Mouse (Mus musculus): ENCODE data around the gene Adtrp.

Gene Adtrp

DNA sequence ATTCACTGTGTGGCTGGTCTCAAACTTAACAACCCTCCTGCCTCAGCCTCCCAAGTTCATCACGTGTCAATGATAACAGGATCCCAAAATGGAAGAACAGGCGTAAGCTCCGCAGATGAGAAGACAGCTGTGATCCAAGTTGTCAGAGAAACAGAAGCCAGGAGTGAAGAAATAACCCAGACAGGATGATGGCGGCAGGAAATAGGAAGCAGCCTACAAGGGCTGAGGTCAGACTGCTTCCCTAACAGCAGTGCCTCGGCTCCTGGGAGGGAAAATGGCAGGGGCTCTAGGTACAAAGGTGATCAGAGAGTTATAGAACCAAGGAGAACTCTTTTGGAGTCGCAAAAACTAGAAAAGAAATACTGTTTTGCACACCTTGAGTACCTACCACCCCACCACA lies 54.6 kb downstream of the Adtrp start:
- in situ Hi-C loops (cut with MboI; ENCODE audit: low pct_unique_long_range_greater_than_20kb in 1 of 2, low sequenced_read_pairs in 2 of 2, unreplicated experiment in 1 of 2) = no loop called here

DNA sequence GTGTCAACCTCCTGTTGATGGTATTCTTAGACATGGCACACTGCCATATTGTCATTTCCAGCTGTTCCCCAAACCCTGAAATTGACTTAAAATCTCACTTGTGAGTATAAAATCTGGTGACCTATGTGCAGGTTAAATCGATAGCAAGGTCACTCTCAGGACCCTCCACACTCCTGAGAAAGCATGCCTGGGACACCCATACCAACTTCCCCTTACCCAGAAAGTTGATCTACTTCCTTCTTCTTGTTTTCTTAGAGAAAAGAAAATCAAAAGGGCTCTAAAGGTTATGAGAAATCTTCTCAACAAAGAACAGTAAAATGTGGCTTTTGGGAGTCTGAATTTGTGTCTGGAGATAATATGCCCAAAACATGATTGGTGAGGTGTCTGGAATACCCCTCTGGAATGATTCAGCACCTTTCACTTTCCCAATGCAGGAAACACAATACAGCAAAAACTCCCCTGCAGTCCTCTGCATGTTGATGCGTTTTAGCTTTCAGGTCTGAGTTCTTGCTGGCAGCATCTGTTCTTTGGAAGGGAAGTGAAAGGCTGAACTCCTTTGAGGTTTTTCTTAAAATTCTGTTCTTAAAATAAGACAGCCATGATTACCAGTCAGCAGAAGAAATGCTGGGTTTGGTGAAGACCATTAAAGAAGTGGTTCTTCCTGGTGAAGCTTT lies 59.5 kb downstream of the Adtrp start:
- in situ Hi-C loops (cut with MboI; ENCODE audit: low pct_unique_long_range_greater_than_20kb in 1 of 2, low sequenced_read_pairs in 2 of 2, unreplicated experiment in 1 of 2) = no loop called here

DNA sequence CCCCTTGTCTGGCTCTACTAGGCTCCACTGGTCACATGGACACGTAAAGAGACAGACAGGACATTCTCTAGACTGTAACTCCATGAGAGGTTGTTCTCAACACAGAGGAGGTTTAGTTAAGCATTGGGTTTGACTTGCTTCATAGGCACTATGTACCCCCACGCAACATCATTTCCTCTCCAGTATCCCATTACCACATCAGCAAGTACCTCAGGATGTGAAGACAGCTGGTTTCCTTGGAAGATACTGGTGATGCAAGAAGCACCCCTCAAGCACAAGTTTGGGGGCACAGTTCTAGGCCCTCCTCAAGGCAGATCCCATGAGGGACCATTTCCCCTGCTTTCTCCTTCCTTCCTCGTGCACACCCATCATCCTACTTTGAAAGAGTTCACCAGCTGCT lies 60.8 kb downstream of the Adtrp start:
- in situ Hi-C loops (cut with MboI; ENCODE audit: low pct_unique_long_range_greater_than_20kb in 1 of 2, low sequenced_read_pairs in 2 of 2, unreplicated experiment in 1 of 2) = no loop called here

DNA sequence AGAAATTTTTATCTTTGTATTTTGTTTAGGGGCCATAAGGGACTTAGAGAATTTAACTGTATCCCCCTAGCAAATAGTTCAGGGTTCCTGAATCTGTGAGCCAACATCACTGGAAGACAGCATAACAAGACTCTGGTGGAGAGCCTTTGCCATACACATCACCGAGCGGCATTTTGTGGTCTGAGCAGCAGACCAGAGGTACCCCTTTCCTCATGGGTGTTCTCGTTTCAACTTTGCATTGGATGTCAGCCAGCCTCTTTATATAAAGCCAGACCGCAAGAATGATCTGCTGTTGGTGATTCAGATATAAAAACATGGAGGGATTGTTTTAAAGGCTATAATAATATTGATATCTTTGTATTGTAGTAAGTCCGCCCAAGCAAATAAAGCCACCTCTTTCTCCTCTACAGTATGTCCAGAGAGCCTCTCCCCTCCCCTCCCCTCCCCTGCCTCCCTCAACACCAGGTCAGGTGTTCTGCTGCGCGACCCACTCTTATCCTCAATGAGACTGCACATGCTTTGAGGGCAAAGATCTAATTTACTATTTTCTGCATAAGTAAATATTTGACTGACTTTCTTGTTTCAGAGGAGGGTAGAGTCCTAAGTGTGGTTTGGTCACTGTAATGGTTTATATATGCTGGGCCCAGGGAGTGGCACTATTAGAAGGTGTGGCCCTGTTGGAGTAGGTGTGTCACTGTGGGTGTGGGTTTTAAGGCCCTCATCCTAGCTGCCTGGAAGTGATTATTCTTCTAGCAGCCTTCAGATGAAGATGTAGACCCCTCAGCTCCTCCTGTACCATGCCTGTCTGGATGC lies 62.4 kb downstream of the Adtrp start:
- in situ Hi-C loops (cut with MboI; ENCODE audit: low pct_unique_long_range_greater_than_20kb in 1 of 2, low sequenced_read_pairs in 2 of 2, unreplicated experiment in 1 of 2) = no loop called here

DNA sequence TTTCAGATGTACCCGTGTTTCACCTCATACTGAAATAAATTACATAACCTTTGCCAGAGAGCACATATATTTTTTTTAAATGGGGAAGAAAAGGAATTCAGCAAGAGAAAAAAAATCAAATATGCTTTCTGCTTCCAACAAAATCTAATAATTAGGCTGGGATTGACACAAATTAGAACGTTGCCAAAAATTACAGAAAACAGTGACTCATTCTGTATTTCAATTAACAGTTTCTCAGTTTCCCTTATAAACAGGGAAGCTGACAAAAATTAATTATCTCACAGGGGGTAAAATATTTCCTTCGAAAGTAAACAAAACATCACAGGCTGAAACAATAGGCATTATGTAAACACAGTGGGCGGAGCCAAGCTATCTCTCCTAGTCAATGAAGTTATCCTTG lies 67.2 kb downstream of the Adtrp start:
- in situ Hi-C loops (cut with MboI; ENCODE audit: low pct_unique_long_range_greater_than_20kb in 1 of 2, low sequenced_read_pairs in 2 of 2, unreplicated experiment in 1 of 2) = no loop called here

DNA sequence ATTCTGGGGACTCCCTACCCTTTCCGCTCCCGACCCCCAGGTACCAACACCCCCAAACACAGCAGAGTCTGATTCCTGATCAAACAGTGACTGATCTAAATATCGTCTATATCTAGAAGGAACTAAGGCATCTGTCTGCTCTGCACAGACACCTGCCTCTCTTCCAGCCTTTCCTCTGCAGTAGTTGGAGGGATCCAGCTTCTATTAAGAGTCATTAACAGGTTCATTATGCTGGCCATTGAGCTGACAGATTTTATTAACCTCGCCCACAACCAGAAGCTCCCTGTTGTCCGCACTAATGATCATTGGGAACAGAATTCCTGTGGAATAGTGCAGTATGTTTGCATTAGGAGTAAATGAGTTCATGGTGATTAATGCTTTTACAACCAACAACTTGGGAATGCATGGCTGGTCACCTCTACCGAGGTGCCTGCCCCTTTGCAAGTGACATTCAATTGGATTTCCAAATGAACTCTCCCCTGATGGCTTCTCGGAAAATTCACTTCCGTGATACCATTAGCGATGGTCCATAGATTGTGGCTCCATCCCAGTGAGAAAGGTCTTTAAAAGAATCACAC lies 67.8 kb downstream of the Adtrp start:
- in situ Hi-C loops (cut with MboI; ENCODE audit: low pct_unique_long_range_greater_than_20kb in 1 of 2, low sequenced_read_pairs in 2 of 2, unreplicated experiment in 1 of 2) = no loop called here

DNA sequence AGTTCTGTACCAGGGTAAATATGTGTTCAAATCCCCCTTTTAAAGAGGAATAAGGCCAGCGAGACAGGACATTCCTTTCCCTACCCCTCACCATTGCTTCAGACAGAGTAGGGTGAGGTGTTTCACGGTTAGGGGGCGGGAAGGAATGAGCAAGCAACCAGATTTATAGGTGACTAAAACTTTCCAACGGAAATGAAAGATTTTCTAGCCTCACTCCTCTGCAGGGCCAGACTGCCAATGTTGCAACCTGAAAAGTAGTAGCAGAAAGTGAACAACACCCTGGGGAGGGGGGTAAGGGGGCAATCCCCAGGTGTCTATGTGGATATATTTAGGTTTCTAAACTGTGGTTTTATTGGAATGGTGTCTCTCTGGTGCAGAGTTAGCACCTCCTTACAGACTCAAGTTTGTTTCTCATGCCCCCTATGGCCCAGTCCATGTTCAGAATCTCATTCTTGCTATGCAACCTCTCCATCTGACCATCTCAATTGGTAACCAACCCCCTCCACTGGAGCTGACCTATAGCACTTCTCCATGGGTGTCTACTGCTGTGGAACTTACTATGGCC lies 73.6 kb downstream of the Adtrp start:
- in situ Hi-C loops (cut with MboI; ENCODE audit: low pct_unique_long_range_greater_than_20kb in 1 of 2, low sequenced_read_pairs in 2 of 2, unreplicated experiment in 1 of 2) = no loop called here

DNA sequence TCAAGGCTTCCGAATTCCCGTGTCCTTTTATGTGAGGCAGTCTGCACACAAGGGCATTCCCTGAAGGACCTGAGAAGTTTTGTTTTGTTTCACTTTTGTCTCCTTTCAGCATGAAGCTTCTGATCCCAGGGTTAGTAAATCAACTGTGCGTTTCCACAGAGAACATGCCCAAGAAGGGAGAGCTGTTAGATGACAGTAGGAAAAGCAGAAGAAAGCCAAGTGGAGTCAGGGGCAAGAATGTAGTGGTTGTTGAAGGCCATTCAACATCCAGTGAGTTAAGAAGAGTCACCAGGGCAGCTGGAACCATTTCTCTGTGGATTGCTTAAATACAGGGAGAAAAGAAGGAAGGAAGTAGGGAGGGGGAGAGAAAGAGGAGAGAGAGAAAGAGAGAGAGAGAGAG lies 76.4 kb downstream of the Adtrp start:
- in situ Hi-C loops (cut with MboI; ENCODE audit: low pct_unique_long_range_greater_than_20kb in 1 of 2, low sequenced_read_pairs in 2 of 2, unreplicated experiment in 1 of 2) = no loop called here

DNA sequence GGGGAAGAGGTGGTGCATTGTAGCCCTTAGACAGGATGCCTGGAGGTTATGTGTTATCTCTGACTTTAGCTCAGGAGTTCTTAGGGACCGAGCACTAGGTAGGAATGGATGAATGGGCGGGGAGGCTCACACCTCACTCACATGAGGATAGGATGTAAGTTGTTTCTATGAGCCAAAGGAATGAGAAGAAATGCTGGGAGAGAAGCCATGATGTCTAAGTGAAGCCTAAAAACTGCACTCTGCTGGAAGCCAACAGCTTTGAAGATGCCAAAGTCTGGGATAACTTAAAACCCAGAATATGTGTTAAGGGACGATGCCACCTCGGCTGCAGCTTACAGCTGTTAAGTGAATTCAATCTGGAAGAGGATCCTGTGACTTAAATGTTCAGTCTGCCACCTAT lies 79.5 kb downstream of the Adtrp start:
- in situ Hi-C loops (cut with MboI; ENCODE audit: low pct_unique_long_range_greater_than_20kb in 1 of 2, low sequenced_read_pairs in 2 of 2, unreplicated experiment in 1 of 2) = no loop called here

DNA sequence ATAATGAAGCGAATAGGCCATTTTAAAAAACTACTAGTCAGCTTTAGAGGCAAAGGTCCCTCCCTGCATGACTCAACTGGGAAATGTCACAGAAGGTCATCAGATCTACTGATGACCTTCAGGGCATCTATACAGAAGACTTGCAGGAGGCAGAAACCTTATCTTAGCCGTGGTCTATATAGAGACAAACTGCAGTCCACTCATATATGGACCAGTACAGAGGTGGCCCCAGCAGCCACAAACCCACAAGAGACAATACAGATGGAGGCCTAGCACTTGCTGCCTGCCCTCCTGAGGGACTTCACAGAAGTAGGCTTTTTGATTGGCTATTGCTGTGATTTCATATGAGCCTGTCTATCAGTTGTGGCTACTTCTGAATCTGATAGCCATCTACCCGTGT lies 85.5 kb downstream of the Adtrp start:
- in situ Hi-C loops (cut with MboI; ENCODE audit: low pct_unique_long_range_greater_than_20kb in 1 of 2, low sequenced_read_pairs in 2 of 2, unreplicated experiment in 1 of 2) = no loop called here

DNA sequence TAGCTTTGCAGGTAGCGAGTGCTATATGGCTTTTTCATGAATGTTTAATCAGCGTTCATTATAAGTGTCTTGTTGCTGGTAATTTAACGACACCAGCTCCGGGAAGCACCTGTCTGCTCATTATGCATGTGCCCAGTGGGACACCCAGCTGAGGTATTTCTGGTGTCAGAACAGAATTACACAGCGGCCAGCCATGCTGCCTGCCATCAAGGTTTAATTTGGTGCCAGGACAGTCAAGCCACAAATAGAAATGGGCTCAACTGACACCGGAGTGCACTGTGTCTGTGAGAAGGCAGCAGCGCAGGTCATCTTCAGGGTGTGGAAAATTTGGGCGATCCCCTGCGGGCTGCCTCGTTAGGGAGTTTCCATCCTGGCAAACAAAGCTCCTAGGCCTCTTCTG lies 87.0 kb downstream of the Adtrp start:
- in situ Hi-C loops (cut with MboI; ENCODE audit: low pct_unique_long_range_greater_than_20kb in 1 of 2, low sequenced_read_pairs in 2 of 2, unreplicated experiment in 1 of 2) = no loop called here

DNA sequence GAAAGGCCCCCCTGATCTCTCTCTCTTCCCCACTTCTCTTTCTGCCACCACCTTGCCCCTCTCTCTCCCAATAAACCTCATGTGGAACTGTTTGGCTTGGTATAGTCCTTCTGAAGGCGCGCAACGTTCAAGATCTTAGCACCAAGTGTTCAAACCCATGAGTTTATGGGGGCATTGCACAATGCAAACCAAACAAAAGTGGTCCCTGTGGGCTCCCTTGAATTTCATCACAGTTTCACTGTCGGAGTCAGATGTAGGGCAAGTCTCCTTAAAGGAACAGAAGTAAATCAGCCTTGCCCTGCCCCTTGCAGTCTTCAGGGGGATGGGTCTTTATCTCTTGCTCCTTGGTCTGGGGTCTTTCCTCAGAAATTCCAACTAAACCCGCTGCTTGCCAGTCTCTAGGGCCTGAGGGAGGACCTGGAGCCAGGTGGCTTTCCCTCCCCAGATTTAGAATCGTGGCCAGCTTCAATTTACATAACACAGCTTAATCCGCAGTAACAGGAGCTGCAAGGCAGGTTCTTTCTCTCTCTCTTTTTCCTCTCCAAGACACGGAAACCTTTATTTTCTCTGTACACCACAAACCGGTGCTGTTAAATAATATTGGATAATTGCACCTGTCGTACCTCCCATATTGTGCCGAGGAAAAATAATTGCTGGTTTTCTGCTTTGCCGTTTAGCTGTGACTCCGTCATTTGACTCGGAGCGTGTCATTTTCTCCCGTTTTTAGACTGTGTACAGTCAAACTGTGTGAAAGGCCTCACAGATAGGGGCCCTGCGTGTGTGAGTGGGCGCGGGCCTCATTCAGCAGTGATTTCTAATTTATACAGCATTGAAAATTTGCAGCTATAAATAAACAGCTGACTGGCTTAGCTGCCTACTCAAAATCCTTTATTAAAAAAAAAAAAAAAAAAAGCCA lies 88.7 kb downstream of the Adtrp start:
- in situ Hi-C loops (cut with MboI; ENCODE audit: low pct_unique_long_range_greater_than_20kb in 1 of 2, low sequenced_read_pairs in 2 of 2, unreplicated experiment in 1 of 2) = no loop called here

DNA sequence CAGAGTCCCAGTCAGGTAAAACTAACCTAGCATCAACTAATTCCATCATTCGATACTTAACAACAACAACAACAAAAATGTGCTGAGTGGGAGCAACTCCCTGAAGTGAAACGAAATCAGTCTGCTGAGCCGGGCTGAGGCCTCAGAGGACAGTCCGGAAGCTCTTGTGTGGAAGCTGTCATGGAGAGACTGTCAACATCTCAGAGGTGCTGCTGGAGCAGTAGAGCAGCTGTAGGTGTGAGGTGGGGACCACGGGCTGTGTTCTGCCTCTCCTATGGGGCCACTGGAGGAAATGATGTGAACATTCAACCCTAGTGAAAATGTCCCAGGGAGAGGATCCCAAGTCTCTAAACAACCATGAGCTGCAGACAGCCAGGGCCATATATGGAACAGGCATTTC lies 94.4 kb downstream of the Adtrp start:
- in situ Hi-C loops (cut with MboI; ENCODE audit: low pct_unique_long_range_greater_than_20kb in 1 of 2, low sequenced_read_pairs in 2 of 2, unreplicated experiment in 1 of 2) = no loop called here

DNA sequence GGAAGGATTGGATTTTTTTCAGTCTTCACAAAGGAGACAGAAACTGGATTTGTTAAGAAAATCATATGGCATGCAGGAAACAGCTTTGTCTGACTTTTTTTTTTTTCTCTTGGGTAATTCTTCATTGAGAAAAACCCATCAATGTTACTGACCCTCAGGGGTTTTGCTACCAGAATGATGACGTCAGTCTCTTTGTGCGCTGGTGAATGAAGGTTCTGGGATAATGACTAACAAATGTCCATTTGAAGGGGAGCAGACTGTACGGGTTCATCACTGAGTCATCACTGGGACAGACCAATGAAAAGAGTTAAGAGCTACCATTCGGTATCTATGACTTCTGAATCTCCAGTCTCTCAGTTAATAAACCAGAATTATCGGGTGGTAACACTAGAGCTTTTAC lies 97.0 kb downstream of the Adtrp start:
- in situ Hi-C loops (cut with MboI; ENCODE audit: low pct_unique_long_range_greater_than_20kb in 1 of 2, low sequenced_read_pairs in 2 of 2, unreplicated experiment in 1 of 2) = no loop called here

DNA sequence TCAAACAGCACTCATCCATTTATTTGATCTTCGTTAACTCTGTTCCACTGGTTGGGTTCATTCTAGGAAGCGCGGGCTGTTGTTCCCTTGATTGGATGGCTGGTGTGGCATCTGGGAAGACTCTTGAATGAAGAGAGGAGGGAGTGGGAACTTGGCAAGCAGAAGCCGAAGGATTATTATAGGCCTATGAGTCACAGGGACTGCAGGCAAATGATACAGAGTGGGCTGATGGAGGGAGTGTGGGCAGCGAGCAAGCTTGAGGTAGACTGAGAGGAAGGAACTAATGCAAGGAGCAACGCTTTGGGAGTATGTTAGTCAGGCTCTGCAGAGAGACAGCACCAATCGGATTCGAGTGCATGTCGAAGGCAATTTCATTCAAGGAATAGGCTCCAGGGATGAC lies 98.6 kb downstream of the Adtrp start:
- in situ Hi-C loops (cut with MboI; ENCODE audit: low pct_unique_long_range_greater_than_20kb in 1 of 2, low sequenced_read_pairs in 2 of 2, unreplicated experiment in 1 of 2) = no loop called here

DNA sequence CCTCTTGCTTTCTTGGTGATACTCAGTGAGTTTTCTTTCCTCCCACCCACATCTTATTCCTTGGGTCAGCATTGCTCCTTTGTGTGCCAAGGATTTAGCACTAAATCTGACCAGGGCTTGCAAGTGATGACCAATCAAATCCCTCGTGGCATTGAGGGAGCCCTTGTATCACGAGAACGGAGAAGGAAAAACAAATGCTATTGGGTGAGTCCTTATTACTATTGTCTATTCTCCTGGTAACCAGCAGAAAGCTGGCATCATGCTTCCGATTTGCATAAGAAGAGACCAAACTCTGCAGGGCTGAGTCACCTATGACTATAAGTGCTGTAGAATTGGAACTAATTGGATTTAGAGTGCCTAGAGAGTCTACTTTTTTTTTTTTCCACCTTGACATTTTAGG lies 99.8 kb downstream of the Adtrp start:
- in situ Hi-C loops (cut with MboI; ENCODE audit: low pct_unique_long_range_greater_than_20kb in 1 of 2, low sequenced_read_pairs in 2 of 2, unreplicated experiment in 1 of 2) = no loop called here

DNA sequence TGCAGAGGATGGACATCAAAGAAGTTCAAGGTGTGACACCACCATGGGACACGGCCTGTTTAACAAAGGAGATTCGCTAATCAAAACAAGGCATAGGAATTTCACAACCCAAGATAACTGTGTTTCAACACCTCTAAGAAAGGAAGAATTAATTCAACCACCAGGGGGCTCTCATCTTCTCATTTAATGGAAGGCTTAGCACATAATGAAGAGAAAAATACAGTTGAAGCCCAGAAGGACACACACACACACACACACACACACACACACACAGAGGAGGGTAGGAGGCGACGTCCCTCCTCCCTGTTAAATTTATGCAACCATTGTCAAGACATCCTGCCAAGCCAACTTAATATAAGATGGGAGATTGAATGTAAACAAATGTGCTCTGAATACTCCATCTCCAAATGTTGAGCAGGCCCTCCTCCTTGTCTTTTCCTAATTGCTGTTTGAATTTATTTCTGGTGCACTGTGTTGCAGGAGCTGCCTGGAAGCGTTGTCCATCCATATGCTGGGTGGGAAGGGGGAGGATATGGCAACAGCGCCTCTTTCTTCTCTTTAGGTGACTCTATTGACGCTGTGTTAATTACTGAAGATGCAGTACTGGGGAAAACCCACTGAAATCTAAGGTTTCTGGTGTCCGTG lies 100.4 kb downstream of the Adtrp start:
- in situ Hi-C loops (cut with MboI; ENCODE audit: low pct_unique_long_range_greater_than_20kb in 1 of 2, low sequenced_read_pairs in 2 of 2, unreplicated experiment in 1 of 2) = no loop called here

DNA sequence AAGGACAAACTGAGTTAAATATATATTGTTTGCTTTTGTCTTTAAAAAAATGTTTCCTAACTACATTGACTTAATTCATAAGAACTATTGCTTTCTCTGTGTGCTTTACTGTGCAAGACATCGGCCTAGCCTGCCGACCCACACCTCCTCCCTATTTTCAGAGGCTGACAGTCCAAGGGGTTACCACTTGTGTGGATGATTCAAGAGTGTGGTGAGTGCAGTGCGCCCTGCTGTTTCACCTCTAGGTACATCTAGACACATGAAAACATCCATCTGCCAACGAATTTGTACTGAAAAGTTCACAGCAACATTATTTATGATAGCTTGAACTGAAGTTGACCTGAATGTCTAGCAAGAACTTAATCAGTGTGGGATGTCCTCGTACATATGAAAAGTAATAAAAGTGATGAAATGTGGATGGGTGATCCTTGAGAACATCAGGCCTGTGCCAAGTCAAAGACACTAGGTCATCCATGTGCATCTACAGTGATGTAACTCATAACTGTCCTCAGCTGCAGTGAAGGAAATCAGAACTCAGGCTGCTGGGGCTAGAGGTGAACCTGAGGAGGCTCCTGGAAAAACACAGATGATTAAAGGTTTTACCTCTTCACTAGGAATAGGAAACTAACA lies 106.9 kb downstream of the Adtrp start:
- in situ Hi-C loops (cut with MboI; ENCODE audit: low pct_unique_long_range_greater_than_20kb in 1 of 2, low sequenced_read_pairs in 2 of 2, unreplicated experiment in 1 of 2) = no loop called here

Measured in mouse embryonic stem cell (cell line).